Mouse (Mus musculus): ENCODE results near the gene Sel1l2.

The Sel1l2 gene

DNA sequence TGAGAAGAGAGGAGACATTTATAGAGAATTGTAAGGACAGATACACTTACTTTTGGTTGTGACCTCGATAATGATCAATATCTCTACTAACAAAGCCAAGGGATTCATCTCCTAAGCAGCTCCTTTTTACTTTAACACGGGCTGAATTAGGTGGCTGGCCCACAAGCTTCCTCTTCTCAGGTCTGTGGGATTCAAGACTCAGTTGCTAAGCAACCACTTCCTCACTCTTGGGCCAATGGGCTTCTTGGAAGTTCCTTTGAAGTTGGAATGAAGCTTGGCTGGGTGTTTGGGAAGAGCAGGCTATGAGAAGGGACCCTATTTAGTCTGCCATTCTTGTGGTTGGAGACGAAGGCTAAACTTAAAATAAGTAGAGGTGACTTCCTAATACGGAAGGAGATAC, at the start of gene Sel1l2:
Sel1l2 (minus strand) TSS at position 182 of the 400 bp plus-strand sequence.
- peak; percentile 50 for DNase-seq

DNA sequence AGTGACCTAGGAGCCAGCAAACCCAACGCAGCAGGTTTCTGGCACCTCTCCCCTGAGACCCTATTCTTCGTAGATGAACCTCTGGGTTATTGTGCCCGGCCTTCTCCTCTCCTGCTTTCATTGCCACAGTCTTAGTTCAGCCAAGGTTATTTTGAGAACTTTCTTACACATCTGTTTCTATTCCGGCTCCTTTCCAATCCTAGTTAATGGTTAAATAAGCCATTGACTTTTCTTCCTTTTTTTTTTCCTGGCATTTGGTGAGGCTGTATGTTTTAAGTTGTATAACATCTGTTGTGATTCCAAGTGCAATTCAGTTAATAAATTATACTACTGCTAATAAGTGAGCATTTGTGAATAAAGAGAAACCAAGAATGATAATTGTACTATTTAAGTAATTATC, 49.6 kb upstream of the Sel1l2 start:
- no peak for DNase-seq

DNA sequence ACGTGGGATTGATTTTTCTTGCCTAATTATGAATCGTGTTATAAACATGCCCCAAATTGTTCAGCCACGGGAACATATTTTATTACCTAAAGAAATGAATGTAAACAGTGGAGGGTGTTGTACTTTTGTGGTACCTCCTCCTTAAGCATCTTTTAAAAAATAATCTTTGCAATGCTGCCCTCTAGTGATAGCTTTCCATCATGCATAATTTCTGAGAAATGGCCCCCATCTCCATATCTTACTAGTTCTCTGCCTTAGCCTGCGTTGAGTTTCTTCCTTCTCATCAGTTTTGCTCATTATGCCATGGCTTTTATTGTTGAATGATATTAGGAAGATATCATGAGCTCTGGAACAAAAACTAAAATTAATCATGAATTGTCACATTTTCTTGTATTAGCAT, 37.8 kb upstream of the Sel1l2 start:
- peak; percentile 71 for DNase-seq

DNA sequence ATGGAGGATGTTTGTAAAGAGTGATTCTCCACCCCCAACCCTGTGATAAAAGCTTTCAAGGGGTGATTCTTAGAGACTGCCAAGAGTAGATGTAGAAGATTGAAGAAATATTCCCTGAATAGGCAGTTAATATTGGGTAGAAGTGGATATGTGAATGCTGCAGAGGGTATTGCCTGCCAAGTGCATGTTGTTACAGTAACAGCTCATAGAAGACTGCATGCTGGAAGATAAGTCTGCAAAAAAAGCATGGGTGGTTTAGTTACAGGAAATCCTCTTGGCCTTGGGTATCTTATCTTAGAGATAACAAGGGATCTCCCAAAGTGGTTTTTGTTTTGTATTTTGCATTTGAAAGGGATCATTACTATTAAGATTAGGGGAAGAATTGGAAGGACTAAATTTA, 36.3 kb upstream of the Sel1l2 start:
- DNase-seq: no peak

DNA sequence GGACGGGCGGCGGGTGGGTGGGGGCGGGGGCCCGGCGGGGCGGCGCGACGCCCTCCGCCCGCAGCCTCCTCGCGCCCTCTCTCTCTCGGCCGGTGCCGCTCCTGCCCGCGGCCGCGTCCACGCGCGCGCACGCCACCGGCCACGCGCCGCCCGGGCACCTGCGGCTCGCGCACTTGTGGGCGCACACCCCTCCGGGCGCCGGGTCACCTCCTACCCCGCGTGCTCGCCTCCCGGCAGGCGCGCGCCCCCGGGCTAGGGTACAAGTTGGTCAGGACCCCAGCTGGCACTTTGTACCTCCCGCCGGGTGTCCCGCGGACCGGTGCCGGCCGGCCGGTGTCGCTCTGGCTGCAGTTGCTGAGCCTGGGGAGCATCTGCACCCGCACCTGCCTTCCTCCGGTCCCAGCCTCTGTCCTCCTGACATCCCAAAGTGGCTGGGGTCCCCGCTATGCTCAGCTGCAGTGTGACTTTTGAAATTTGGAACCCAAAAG, 6.3 kb upstream of the Sel1l2 start:
- peak; percentile 76 for DNase-seq

DNA sequence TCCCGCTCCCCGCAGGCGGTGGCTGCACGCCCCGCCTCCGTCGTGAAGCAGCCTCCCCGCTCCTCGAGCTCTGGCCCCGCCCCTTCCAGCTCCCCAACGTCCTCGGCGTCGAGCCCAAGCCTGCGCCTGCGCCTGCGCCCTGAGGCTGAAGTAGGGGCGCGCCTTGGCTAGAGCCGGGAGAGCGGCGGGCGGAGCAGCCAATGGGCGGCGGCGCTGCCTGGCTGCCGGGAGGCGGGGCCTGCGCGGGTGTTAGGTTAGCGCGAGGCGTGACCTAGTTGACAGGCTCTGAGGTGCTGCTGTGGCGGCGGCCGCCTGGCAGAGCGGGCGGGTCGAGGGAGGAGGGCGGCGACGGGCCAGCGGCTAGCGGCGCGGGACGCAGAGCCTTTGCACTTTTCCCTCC, 5.7 kb upstream of the Sel1l2 start, which contains the start of gene Macrod2:
Macrod2 (plus strand) TSS at position 131 of the 400 bp plus-strand sequence.
- DNase-seq: peak; percentile 100

DNA sequence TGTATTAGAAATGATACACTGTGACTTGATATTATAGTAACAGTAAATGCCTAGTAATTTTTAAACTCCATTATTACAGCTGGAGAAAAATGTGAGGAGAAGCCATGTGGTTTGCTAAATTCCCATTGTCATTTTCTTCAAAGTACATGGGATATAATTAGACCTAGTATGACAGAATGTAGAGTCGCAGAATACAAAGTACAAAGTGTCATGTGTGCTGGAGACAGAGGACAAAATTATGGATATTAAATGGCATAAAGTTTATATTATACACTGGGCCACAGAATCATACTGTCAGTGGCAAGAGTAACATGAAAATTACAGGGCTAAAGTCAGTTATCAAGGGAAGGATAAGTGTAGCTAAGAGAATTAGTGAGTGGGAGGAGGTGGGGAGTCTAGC, 24.7 kb downstream of the Sel1l2 start:
- DNase-seq: no peak

DNA sequence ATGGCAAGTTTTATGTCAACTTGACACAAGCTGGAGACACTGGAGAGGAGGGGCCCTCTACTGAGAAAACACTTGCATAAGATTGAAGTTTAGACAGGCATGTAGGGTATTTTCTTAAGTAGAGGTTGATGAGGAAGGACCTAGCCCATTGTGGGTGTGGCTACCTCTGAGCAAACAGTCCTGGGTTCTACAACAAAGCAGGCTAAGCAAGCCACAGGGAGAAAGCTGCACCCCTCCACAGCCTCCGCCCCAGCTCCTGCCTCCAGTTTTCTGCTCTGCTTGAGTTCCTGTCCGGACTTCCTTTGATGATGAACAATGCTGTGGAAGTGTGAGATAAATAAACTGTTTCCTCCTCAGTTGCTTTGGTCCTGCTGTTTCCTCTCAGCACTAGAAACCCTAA, 29.6 kb downstream of the Sel1l2 start:
- no peak for DNase-seq

DNA sequence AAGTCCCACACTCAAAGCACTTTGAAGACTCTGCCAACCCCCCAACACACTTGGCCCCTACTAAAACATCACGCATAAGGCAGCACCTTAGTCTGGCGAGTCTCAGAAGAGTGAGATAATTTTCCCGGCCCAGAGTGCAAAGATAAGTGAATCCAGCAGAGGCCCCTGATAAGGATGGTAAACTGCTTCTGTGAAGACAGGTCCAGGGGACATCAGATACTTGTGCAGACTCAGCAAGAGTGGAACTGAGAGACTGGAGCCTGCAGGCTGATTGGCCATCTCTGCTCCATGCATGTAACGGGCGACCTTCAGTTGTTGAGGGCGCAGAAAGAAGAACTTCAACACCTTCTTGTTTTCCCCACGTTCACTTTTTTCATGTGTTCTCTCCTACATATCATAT, 47.1 kb downstream of the Sel1l2 start:
- no peak for DNase-seq

DNA sequence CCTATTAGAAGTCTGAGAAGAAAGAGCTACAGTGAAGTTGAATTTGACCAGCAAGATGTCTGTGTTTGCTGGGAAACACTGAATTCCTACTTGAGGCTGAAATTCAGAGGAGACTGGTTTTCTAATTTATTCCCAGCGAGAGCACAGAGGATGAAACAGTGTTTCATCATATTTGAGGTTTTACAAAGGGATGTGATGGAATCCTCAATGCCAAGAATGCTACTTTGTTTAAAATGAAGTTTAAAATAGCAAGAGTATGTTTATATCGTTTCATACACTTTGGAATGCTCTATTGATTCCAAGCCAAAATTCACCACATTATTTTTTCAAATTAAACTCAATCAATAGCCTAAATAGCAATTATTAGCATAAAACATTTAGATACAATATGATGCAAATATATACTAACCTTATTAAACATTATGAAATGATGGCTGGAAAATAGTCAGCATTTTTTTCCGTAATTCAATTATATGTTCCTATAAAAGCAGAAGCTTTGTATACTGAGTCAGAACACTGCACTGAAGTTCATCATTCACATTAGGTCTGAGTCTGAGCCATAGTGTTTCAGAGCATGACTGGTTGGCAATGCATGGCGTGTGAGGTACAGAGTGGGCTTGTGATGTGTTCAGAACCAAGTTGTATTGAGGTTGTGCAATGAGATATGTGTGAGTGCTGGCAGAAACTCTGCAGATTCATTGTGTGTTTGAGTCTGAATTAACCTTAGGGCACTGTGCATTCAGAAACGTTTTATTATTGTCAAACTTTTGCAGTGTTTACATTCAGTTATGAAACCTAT, 58.8 kb downstream of the Sel1l2 start:
- no peak for DNase-seq

DNA sequence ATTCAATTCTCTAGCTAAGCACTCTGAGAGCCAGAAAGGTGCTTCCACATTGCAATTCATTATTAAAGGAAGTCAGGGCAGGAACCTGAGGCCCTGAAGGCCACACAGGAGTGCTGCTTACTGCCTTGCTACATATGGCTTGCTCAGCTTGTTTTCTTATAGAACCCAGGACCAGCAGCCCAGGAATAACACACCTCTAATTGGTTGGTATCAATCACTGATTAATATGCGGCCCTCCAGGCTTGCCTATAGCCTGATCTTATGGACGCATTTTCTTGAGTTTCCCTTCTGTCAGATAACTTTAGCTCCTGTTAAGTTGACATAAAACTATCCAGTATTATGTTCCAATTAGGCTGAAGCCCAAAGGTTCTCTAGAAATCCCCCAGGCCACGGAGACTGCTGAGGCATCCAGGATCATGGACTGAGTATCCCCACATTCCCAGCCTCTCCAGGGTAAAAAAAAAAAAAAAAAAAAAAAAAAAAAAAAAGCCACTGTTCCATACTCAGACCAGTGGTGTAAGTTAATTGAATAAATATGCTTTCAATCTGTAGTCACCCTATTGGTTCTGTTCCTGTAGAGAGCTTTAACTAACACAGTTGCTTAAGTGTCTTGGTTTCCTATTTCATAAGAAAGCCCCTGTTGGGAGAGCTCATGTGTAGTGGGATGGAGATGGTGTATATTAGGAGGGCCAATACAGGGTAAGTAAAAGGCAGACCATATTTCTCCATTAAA, 86.4 kb downstream of the Sel1l2 start:
- peak; percentile 14 for DNase-seq

DNA sequence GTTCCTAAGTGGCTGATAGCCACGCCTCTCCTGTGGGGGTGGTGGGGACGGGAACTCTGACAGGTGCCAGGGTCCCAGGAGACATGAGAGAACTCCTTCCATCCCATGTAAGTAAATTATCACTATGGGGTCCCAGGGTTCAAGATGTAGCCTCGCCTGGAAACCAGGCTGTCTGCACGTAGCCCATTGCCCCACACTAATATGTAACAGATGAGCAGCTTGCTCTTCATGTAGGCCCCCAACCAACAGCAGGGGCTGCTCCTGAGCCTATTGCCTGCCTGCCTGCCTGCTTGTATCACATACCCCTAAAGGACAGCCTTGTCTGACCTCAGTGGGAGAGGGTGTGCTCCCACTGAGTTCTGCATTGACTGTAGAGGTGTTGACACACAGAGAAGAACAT, 92.4 kb downstream of the Sel1l2 start:
- peak; percentile 47 for DNase-seq

DNA sequence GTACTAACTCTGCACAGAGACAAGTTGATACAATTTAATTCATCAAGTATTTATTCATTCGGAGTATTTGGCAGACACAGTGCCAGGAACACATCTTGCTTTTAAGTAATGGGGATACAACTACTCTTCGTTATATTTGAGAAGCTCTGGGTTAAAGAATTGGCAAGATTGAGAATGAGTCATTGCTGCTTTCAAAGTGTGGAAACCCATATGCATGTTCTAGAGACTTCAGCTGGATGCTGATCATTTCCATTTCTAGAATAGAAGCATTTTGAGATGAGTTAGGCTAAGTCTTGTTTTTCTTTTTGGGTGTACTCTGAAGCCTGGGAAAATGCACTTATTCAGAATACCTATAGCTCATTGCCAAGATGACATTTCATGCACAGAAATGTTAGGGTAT, 95.7 kb downstream of the Sel1l2 start:
- no peak for DNase-seq

DNA sequence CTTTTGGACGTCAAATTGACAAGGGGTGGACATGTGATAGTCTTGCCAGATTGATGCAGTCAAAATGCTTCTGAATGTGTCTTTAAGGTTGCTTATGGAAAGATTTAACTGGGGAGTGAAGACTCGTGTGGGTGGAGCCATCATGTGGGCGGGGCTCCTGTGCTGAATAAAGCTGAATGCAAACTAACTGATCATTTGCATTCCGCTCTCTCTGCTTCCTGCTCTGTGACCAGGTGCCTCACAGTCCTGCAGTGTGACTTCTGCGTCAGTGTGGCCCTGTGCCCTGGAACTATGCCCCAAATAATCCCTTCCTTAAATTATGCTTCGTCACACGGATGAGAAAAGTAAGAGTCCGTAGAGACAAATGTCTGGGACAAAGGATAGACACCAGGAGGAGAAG, 108.7 kb downstream of the Sel1l2 start:
- no peak for DNase-seq

DNA sequence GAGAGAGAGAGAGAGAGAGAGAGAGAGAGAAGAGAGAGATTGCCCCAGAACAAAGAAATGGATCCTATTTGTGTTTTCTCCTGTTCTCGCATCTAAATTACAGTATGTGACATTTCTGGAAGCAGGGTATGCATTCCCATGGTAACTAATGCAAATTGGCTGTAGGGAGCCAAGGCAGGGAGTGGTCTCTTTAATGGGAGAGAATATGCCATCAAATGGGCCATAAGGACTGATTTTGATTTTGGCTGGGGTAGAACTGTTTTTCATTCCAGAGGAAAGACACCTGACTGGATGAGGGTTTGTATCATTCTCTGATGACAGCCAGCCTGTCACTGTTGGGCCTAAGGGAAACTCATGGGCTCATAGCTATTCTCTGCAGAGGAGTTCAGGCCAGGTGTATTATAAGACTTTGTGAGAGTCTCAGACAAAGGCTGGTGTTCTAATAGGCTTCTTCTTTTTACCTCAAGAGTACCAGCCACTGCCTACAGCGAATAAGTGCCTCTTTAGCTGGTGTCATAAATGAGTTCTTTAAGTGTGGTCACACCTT, 133.8 kb downstream of the Sel1l2 start:
- no peak for DNase-seq

DNA sequence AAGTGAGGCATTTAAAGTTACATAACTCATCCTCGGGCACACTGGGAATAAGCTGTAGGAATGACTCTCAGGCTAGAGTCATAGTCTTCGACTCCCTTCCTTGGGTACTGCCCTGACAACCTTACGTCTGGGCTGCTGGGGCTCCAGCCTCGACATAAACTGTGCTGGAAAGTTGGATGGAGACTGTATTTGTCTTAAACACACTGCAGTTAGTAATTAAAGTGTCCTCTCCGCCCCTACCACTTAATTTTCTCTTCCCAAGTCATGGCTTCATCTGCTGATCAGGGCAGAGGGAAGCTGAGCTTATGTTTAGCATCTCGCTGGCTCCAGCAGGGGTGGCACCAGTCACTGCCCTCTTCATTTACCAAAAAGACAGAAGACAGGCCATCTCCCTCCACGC, 135.2 kb downstream of the Sel1l2 start:
- no peak for DNase-seq

DNA sequence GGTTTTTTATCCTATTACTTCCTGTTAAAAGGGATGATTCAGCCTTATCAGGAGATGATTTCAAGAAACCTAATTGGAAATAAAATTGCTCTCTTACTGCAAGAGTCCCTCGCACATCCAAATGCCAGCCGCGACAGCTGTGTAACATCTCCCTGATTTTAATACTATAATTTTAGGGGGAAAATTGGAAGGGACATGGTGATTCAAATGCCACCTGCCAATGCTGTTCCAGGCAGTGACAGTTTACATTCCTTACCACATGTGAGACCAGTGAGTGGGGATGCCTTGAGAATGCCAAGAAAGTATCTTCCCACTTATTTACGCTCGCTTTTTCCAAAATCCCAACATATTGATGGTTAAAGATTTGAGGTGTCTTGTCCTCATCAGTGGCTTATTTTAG, 146.4 kb downstream of the Sel1l2 start:
- no peak for DNase-seq

DNA sequence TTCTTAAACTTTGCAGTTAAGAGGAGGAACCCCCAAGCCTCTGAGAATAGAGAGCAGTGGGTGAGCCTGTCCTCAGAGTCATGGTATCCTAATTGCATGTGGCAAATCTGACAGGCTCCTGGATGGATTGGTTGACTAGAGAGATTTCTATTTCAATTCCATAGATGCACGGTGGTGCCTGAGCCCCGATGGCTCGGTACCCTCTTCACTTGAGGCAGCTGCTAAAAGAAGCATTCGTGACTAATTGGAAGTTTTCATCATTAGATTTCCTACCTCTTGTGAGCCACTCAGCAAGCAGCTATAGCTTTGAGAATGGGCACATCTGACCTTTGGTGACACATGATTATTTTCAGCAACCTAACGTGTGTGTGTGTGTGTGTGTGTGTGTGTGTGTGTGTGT, 147.1 kb downstream of the Sel1l2 start:
- no peak for DNase-seq

DNA sequence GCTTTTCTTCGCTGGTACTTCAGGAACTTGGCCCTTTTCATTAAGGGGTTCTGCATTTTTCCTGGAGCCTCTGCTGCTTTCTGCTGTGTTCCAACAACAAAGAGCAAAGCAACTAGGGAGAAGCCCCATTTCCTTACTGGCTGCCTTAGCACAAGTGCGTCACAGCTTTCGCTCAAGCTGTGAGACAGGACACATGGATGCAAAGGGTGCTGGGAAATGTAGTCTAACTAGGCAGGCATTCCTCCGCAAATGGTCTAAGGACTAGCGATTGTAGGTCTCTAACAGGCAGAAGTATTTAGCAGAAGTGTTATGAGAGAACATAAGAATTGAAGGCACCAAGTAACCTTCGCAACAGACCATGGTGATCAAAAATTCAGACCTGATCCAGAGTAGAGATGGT, 152.3 kb downstream of the Sel1l2 start:
- DNase-seq: peak; percentile 50

DNA sequence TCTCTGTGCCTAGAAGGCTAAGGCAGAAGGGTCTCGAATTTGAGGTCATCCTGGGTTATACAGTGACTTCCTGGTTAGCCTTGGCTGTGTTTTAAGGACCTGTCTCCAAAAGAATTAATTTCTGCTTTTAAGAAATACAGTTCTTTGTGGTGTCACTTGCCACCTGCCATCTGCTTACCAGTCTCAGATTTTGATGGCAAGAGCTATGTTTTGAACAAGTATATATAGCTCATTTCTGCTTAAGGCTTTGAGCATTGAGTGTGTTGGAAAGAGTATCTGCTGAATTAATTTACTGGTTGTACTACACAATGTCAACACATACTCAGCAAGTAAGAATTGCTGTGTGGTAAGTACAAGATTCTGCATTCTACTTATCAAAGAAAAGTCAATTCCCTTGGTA, 159.2 kb downstream of the Sel1l2 start:
- no peak for DNase-seq

DNA sequence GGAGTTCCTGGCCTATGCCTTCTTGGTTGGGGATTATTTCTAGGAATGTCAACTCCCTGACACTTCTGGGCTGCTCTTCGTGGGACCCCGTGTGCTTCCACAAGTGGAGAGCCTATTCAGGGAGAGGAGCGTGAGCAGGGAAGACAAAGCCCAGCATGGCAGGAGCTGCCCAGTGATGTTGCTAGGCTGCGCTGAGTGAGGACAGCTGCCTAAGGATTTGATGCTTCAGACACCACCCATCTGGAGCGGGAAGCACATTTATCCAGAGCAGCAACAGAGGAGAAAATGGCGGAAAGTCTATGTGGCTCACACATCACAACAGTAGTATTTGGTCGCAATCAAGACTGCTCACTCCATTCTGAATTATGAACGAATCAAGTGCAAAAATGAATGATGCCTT, 169.2 kb downstream of the Sel1l2 start:
- peak; percentile 4 for DNase-seq

DNA sequence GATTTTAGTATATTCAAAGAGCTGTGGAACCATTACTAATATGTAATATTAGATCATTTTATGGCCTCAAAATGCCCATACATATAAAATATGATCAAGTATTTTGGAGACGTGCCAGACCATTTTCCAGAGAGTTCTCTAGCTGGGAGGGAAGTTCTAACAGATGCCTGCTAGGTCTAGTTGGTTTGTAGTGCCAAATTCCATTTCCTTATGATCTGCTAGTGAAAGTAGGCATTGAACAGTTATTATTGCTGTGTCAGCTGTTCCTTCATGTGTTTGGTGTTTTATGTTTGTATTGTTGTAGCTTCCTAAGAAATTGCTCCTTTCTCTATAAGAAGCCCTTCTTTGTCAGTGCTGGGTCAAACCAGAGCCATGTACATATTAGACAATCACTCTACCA, 173.5 kb downstream of the Sel1l2 start:
- no peak for DNase-seq

DNA sequence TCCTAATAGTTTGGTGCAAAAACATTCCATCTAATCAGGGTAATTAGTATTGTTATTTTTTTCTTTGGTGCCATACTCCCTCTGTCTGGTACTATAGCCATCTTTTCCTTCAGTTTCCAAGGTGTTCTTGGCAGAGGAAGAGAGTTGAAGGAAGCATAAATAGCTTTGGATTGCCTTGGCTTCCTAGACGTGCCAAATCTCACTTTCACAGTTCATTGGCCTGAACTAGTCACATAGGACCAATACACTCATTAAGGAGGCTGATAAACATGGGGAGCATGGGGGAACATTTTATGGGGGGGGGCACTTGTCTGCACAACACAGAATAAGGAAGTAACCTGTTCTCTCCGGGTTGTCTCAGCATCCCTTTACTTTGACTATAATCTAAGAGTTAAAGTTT, 174.1 kb downstream of the Sel1l2 start:
- no peak for DNase-seq

DNA sequence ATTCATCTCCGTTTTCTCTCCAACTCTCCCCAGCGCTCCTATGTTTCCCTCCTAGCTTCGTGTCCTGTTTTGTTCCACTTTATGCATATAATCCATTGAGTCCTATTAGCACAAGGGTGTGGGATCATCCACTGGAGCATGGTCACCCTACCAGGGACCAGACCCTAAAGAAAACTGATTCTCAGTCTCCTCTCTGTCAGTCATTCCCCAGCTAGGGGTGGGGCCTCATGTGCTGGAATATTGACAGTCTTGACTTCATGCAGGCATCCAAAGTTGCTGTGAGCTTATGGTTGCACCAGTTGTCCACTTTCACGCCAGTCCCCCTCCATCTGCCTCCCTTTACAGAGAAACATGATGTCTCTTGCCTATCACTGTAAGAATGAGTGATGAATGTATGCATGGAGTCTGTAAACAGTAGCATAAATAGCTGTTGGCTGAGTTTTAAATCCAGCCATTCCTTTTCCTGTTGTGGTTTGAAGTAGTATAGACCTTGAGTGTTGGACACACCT, 174.9 kb downstream of the Sel1l2 start:
- DNase-seq: no peak

All from embryo, embryonic 11 days (tissue).